Mouse (Mus musculus) embryo, embryonic 11.5 days (tissue): ENCODE measurements around the gene Rpp38.
A peak's percentile ranks its signal among the peaks of the same experiment; 100 is the strongest.

ENCODE experiments used
- DNase-seq: peaks from one replicate; pipeline ENCODE4 v3.0.0-alpha.2; 2012; ENCODE audit warnings: low read depth, low spot score

Rpp38 gene

DNA sequence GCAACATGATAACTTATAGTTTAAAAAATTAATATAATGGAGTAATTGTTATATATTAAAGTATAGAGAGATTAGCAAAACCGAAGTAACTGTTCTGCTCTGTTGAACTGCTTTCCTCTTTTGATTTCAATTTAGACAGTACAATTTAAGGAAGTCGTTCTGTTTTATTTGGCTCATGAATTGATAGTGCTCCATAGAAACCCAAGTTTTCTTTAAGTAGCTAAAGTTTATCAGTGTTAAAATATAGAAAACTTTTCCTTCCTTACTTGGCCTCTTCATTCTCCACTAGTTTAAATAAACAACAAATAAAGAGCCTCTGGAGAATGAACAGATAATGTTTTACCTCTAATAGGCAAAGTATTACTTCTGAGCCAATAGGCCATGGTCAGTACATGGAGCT, 46.2 kb downstream of the Rpp38 start:
- no peak for DNase-seq

DNA sequence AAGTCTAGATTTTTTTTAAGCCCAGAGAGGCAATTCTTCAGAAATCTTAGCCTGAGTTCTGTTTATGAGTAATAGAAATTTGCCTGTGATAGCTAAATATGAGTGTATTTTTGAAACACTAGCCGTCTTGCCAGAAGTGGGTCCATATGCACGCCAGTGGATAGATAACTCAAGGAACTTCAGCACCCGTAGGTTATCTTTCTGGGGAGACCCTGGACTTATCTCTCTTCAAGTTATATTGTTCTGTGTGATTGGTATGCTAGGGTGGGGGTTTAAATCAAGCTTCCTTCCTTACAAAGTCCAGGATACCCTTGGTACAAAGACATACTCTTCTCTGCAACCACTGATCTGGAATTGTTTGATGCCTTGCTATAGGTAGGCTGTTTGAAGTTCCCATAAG, 46.7 kb downstream of the Rpp38 start:
- no peak for DNase-seq

DNA sequence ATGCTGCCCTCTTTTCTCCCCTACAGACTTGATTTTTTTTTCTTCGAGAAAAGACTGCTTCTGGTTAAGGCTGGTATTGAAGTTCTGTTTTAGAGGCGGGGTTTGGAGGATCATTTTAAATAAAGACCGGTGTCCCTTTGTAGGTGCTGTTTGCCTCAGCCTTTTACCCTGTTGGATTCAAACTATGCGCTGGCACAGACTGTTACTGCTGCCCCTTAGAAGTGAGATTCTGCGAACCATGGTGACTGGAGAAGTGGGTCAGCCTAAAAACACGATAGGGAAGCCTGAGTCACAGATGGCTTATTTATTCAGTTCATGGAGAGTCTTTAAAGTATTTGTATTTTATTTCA, 47.3 kb downstream of the Rpp38 start:
- no peak for DNase-seq

DNA sequence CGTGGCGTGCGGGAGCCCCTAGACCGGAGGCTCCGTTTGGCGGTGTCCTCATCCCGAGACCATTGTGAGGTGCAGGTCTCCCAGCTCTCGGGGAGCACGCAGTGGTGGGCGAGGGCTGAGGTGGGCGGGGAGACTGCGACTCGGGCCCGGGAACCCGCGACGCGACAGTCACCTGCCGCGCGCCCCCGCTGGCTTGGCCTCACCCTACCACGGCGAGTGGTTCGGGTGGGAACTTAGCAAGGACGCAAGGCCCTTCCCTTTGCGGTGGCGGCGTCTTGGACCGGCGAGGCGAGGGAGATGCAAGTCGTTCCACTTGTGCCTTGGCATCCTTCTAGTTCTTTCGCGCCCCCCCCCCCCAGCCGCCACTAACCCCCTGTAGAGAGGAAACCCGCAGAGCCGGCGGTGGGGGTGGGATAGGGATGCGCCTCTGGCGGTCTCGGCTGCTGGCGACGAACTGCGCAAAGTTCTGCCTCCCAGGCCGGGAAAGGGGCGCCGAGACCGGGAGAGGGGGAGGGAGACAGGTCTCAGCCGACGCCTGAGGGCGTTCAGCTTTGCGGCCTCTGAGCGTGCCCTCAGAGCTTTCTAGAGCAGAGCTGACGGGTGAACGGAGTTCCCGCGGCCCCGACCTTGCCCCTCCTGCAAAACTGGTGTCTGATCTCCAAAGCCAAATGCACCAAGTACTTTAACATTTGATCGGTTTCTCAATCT, 47.8 kb downstream of the Rpp38 start:
- DNase-seq = peak; percentile 35

DNA sequence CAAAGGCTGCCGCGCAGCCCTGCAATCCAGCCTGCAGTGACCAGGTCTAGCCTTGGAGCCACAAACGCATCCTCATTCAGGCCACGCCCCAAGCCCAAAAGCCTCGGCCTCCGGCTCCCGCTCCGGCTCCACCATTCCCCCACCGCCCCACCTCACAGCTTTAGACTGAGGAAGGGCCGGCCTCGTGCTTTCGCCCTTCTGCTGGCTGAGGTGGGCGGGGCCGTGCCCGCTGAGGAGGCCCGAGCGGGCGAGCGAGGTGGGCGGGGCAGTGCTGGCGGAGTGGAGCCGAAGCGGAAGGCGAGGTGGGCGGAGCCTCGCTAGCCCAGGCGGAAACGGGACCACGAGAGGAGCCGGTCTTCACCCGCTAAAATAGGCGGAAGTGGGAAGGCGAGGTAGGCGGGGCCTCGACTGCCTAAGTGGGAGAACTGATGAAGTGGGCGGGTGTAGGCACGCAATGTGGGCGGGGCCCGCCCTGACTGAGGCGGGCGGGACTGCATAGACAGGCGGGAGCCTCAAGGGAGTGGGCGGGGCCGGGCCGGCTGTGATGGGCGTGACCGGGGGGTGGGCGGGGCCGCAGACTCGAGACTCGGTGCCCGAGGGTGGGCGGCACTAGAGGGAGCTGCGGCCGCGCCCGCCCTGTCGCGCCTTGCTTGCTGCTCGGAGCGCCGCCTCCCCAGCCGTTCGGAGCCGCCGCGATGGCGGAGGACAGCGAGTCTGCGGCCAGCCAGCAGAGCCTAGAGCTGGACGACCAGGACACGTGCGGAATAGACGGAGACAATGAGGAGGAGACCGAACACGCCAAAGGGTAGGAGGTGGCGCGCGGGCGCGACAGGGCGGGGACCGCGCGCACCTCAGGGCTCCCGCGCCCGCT, 48.6 kb downstream of the Rpp38 start, which contains the start of gene Nmt2:
Nmt2 (plus strand) TSS at position 611 of the 871 bp plus-strand sequence.
- peak; percentile 100 for DNase-seq

DNA sequence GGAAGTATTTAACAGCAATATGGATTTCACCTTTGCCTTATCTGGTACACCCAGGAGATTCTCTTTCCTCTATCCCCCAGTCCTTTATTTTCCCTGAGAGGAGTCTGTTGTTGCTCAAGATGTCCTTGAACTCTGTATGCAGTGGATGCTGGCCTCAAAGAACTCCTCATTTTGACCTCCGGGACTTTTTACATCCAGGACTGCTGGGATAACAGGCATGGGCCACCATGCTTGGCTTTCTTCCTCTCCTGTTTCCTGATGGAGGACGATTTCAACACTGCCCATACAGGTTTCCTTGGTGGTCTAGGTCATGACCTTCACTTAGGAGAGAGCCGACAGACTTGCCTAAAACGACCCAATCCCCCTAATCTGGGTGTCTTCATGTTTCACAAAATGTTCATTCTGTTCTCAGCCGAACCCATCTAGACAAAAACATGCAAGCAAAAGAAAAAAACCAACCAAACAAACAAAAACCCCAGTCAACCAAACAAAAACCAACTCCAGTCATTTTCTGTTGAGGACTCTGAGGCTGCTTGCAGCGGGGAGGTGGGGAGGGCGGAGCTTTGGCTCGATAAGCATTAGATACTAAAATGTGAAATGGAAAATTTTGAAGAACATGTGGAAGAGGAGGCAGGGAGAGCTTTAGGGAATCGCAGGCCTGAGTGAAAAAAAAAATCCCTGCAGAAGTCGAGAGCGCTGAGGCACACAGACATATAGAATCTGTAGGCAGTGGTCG, 49.4 kb downstream of the Rpp38 start:
- peak; percentile 7 for DNase-seq

DNA sequence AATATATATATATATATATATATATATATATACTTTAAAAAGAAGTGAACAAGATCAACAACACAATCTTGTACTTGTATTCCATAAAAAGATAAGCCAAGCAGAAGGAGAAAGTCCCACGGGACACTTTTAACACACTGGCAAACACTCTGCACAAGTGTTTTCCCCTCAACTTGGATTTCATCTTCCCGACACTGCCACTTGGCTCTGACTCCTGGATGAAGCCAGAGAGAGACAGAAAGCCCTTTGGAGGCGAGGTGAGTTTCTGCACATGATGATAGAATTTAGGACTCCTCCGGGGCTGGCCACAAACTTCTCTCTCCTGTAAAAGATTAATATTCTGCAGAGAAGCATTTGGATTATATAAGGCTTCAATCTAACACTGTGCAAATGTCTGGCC, 51.1 kb downstream of the Rpp38 start:
- no peak for DNase-seq
